Mouse (Mus musculus) mesoderm, embryonic 11.5 days (tissue): Measurements from ENCODE around the gene Col6a1.

Experiments
- DNase-seq: peaks from one replicate; pipeline ENCODE4 v3.0.0-alpha.2; 2012; ENCODE audit warnings: low read depth, low spot score

Col6a1 gene

DNA sequence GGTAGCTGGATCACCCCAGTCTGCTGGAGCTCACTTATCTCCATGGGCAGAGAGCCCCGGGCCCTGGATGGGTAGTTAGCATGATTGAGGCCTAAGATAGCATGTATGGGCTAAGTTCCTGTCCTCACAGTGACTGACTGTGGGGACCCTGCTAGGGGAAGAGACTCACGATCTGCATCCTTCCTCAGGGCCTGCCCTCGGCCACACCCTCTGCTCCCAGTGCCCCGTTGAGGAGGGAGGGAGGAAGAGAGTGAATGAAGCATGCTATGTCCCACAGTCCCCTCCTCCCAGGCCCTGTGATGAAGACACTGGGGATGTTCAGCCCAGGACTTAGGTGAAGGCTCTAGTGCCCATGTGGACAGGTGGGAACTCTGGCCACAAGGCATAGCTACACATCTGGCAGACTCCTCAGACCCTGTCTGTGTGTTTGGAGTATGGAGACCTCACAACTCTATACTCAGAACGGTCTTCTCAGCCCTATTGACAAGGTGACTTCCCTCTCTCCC, 1.7 kb downstream of the Col6a1 start:
- DNase-seq: no peak

DNA sequence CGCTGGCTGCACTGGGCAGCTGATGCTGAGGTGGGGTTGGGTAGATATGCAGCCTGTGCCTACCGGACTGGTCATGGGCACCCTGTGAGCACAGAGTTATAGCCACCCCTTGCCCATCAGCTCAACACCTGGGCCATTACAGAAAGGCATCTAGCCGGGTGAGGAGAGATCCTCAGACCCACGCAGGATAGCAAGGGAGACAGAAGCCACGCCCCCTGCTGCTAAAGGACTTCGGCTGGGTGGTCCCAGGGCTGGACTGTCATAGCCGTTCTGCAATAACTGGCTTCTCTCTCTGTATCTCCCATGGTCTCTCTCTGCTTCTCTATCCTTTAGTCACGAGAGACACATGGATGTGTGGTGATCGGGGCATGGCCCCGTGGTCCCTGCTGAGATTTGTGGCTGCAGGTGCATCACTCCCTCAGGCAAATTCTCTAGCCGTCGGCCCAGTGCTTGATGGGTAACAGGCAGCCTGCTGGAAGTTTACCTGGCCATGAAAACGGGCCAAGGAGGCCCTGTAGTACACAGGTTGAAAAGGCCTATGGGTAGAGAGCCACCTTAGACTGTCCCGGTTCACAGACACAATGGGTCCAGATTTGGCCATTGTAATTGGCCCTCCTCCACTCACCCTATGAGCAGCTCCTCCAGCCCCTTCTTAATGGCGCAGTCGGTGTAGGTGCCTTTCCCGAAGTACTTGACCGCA, 3.1 kb downstream of the Col6a1 start:
- DNase-seq: no peak

DNA sequence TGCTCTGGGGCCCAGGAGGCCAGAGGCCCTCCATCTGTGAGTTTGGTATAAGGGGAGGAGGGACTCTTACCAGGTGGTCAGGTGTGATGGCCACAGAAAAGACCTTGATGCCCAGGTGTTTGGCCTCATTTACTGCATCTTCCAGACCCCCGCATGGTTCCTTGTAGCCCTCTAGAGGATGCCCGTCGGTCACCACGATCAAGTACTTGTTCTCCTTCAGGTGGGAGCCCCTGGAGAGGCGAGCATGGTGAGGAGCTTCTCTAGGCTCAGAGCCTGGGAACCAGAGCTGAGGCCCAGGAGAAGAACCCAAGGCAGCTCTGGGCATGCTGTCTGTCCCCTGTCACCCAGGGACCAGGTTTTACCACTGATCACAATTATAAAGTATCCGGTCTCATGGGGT, 4.2 kb downstream of the Col6a1 start:
- no peak for DNase-seq

DNA sequence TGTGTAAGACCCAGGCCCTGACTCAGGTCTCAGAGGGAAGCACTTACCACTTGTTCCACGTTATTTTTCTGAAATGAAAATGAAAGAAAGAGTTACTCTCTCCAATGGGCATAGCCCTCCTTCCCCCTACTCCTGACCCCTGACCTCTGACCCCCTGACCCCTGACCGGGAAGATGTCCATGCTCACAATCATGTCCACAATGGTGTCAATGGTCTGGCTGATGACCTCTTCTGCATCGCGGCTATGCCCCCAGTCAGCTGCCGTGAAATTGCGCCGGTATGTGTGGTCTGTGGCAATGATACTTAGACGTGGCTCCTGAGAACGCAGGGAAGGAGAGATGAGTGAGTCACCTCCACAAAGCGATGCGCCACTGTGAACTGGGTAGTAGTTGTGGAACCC, 4.8 kb downstream of the Col6a1 start:
- DNase-seq: no peak

DNA sequence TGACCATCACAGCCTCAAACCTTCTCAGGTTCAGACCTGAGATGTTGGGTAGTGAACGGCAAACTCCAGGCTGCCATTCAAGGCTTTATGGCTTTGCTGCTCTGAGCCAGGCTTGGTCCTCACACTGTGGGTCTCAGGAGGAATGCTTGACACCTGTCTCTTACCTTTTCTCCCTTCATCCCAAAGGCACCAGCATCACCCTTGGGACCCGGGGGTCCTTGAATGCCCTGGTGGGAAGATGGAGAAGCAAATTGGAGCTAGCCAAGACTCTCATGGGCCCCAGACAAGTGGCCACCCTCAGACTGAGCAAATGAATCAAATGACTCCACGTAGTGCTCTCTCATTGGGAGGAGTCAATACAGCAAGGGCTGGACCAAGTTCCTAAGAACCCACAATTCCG, 8.3 kb downstream of the Col6a1 start:
- no peak for DNase-seq

DNA sequence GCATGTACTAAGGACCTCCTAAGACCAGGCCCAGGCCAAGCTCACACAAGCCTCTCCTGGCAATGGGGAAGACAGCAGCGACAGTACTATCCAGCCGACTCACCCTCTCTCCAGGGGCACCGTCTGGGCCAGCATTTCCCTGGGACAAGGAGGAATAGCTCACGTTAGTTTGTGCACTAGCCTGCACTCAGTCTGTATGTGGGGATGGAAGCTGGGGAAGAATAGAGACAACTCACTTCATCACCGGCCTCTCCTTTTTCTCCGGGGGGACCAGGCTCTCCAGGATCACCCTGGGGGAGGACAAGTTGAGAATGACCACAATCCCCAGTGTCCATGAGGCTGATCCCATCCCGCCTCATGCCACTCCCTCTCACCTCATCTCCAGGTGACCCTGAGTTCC, 8.9 kb downstream of the Col6a1 start:
- DNase-seq: no peak

DNA sequence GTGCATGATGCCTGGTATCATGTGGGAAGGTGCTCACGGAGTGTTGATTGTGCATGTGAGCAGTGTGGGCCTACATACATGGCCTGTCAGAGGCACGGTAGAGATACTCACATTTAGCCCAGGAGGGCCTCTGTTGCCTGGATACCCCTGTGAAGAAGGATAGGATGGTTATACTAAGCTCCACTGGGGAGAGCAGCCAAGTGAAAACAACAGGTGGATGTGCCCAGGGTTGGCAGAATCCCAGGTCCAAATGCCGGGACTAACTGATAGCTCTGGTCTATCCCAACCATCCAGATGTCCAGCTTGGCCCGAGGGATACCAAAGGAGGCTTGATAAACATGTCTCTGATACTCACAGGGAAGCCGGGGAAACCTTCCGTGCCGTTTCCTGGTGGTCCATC, 11.7 kb downstream of the Col6a1 start:
- DNase-seq: no peak

DNA sequence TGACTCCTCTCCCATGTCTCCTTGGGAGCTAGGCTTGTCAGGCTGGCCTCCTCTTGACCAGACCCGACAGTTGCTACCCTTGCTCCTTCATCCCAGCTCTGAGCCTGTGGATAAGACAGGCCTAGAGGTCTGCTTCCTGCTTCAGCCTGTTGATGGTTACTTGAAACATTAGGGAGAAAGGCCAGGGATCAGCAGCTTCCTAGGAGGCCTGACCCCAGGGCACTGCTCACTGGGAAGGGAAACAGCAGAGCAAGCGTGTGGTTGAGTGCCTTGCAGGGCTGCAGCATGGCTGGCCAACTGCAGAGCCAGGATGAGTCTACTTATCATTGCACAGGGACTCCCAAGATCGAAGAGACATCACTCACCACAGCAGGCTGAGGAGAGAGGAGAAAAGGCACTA, 13.5 kb downstream of the Col6a1 start:
- DNase-seq: no peak

DNA sequence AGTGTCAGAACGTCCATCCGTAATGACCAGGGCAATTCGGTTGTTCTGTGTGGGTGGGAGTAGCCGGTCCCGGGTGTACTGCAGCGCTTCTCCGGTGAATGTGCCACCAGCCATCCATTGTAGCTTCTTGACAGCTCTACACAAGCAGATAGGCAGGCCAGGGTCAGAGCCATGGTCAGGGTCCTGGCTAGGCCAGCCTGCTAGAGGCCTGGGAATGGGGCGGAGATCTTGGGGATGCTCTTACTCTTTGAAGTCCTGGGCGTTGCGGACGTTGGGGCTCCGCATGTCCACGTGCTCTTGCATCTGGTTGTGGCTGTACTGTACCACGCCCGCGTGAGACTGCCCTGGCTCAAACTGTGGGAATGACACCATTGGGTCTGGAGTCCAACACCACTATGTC, 14.6 kb downstream of the Col6a1 start:
- DNase-seq: no peak

DNA sequence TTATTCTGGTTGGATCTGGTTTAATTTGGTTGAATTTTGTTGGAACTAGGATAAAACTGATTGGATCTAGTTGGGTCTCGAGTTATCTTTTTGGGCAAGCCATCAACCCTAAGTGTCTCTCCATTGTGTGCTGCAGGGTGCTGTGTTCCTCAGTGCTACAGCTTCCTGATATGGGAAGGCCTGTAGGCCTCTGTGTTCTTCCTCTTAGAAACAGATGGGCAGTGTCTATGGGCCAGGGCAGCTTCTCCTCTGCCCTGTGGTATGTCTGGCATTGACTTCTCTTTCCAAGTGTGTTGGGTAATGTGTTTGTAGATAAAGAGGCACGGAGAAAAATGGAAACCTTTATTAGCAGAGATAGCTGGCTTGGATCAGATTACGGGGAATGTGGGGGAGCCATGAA, 17.5 kb downstream of the Col6a1 start:
- DNase-seq: no peak

DNA sequence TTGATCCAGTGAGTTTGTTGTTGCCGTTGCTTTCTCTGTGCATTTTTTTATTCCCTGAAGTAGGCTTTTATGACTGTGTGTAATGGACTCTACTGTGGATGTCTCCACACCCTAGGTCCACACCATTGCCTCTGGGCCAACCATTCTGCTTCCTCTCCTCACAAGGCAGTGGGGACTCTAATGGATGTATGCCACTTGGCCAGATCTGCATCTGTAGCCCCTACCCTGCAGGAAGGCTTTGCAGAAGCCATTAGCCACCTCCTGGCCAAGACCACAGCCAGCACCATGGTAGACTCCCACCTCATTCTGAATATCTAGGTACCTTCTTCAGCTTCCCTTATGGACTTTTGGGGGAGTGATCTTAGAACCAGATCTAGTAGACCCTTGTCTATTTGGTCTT, 18.4 kb downstream of the Col6a1 start:
- no peak for DNase-seq

DNA sequence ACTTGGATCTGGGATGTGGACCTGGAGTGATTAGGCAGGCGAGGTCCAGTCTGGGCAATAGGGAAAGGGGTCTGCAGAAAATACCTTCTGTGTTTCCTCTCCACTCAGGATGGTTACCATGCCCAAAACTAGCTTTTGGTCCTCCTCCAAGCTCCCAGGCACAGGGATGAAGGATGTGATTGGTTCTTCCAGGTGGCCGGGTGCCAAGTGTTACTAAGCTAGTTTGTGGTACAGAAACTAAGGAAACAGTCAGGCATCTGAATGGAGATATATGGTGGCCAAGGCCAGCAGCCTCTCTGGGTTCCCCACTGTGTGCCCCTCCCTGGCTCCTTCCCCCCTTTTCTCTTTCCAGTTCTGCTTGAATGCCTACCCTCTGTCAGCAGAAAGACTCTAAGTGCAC, 19.0 kb downstream of the Col6a1 start:
- no peak for DNase-seq

DNA sequence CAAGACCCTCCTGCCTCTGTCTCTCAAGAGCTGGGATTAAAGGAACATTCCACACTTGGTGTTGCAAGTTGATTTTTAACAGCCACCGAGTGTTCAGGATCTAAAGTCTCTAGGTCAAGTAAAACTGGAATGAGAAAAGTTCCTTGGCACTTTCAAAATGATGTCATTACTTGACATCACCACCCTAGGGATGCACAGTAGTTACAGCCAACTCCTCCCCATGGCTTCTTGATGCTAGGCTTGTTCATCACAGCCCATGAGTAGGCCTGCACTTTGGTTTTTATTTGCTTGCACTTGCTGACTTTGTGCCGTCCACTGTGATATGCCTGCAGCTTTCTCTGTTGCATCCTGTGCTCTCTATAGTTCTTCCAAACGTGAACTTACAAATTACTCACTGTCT, 21.6 kb downstream of the Col6a1 start:
- no peak for DNase-seq

DNA sequence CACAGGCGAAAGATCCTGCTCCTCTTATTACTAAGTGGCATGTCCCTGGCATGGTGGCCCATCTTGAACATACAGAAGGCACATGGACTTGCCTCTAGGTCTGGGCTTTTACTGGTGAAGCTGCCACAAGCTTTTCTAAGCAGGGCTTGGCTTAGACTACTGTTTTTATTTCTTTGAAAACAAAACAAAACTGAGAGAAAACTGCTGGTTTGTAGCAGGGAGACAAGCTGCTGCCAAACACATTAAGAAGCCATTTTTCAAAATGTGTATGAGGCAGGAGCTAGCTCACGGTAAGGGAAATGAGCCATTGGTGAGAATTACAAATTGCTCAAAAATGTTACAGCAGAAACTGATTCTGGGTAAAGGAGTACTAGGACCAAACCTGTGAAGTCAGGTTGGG, 24.5 kb downstream of the Col6a1 start:
- no peak for DNase-seq

DNA sequence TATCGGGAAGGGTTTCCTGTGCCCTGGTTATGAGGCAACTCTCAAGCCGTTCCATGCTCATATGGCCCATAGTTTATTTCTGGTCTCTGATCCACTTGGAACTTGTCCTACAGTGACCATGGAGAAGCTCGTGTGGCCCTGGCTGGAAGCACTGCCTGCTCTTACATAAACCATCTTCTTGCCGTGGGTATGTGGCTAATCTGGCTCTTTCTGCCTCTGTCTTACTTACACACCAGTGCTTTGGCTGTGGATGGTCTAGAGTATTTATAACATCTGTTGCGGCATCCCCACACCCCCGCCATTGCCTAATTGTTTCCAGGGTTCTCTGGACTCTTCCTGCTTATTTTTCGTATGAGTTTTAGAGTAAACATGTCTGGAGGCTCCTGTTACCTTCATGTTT, 26.2 kb downstream of the Col6a1 start:
- no peak for DNase-seq

DNA sequence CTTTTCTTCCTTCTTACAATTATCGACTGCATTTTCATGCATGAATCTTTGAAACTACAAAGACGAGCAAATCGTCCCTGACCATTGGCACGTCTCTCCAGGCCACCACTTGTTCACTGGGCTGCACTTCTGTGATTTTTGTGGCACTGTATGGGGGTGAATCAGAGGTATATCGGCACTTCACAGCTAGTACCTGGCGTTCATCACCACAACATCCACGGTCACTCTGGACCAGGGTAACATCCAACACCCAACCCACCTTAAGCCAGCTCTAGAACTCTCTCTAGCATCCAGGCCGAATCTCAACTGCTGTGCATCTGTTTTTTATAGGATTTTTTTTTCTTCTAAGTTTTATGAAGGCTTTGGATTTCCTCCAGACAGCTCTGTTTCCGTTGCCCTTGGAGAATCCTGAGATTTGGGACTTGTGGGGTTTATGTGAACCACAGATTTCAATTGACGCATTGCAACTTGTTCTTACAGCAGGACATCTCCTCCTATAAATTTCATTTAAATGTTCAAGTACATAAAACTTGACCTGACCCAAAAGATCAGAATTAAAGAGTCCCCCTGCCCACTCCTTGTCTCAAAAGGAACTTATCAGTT, 30.6 kb downstream of the Col6a1 start:
- DNase-seq: no peak

DNA sequence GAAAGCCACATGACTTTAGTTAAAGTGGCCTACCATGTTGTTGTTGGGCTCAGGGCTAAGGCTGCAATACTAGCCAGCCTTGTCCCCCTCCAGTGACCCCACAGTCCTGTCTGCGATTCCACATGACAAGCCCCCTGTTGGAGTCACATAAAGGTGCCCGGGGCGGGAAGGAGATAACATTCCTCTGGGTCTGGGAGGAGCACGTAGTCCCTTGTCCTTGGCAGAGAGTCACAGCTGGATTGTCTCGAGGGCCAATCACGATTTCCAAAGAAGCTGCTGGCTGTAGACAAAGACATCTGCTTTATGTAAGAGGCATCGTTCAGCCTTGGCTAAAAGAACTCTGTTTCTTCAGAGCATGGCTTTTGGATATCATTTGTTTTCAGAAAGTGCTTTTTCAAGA, 31.2 kb downstream of the Col6a1 start:
- DNase-seq: no peak

DNA sequence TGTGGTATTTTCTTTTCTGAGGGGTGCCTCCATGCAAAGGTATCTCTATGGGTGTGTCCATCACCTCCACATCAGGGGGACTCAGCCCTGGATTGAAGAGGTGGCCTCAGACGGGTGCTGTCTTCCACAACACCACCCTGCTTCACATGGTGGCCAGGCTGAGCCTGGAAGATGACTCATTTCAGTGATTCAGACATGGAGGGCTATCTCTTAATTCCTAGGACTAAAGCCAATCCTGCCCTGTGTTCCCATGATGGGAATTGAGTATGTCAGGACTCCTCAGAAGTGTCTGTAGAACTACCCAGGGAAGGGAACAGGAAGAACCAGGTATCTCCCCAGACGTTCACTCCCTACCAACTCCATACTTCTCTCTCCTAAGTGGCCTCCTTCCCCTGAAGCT, 32.5 kb downstream of the Col6a1 start:
- DNase-seq: no peak

DNA sequence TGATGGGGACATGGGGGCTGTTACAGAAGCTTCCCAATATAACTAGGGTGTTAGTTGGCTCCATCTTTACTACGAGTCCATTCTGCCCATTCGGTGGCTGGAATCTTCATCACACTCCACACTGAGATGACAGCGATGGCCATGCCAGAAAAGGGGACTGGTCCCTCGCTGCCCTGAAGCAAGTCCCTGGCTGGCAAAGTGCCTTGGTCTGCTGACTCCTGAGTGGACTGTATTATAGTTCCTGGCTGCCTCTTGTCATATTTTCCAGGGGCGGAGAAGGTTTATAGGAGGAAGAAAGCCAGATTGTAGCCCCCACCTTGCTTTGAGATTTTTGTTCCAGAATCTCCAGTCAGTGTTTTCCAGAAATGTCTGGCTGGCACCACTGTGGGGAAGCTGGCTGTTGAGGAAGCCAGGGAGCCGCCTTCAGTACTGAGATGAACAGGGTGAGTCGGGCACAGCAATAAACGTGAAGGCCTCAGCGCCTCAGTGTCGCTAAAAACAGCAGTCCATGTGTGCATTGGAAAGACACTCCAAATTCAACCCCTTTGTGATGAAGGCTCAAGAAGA, 40.4 kb downstream of the Col6a1 start:
- no peak for DNase-seq

DNA sequence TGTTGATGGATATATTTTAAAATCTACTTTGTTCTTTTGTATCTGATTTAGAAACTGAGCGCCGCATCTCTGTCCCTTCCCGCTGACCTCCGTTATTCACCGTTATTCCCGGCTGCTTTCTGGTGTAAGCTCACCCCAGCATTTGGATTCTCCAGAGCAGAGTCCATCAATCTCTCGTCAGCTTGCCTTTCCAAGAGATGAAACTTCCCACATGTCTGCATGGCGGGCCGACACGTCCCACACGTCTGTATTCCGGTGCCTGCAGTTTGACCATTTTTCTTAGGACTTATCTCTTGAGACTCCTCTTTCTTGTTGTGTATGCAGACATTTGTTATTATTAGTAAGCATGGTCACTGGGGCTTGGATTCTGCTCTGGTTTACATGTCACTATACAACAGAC, 42.0 kb downstream of the Col6a1 start:
- peak; percentile 12 for DNase-seq

DNA sequence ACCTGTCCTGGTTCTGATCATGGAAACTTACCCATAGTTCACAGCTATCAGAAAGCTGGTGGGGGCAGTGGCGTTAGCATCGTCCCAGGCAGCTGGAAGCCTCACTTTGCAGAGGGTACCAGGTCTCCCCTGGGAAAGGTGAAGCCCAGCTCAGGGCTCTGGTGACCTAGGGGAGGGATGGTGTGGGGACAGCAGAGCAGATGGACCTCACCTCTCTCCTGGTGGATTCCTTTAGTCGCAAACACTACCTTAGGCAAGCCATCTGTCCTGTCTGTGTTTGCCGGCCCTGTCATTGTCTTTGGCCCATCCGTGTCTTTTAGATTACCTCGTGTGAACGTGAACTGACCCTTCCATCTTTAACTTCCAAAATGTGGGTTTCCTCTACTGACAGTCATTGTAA, 42.5 kb downstream of the Col6a1 start:
- DNase-seq: no peak

DNA sequence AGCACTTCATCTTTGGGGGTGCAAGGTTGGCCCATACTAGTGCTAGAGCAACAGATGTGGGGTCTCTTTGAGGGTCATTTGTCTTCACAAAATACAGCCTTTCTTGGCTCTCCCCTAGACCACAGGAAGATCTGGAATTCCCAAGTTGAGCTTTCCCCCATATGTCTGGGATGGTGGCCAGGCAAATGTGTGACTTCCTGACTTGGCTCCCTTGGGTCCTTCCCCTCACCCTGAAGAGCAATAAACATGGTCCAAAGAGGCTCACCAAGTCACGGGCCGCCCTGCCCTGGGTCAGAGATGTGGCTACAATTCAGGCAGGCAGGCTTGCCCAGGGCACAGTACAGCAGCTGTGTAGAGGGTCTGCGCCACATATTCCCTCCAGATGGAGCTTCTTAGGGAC, 44.1 kb downstream of the Col6a1 start:
- DNase-seq: no peak
